Mouse (Mus musculus): Measurements from ENCODE around the gene Rem1. TPM values are rescaled to one million over a fixed set of nuclear protein-coding genes. Genes with fewer than 3 reads are reported as not detected.

Gene Rem1
- total RNA-seq, 2 experiments from 2014 or later = 1.5 TPM

DNA sequence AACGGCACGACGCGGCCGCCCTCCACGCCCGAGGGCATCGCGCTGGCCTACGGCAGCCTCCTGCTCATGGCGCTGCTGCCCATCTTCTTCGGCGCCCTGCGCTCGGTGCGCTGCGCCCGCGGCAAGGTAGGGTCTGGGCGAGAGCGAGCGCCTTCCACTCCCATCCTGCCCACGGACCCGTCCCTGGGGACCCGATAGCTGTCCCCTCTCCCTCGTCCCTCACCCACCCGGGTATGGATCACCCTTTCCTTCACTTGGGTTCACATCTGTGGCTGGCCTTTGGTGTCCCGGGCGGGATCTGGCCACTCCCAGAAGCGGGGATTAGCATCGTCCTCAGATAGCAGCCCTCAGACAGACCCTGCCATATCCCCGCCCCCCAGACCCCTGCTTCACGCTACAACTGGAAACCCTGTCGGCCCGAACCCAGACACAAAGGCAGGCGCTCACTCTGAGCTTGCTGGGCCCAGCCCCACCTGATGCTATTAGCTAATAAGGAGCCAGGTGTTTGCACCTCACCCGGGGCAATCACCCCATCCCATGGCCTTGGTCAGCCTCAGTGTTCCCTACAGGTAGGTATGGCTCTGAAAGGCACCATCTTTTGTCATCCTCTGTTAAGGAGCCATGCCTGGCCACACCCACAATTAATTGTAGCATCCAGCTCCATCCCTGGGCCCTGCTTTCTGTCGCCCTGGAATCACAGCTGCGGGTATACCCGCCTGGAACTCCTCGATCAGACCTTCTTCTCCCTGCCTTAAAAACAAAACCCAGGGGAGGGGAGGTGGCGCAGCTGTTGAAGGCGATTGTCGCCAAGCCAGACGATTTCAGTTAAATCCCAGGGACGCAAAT lies 43.1 kb downstream of the Rem1 start:
- intact Hi-C loops (cut with DNase I) = loop anchor here (10.0 kb wide), 1 partner anchor 215 kb away; no protein-coding TSS in a partner anchor
- peak in 1 of 2 experiments; percentile 65 for DNase-seq (ENCODE audit: extremely low spot score in 1 of 2, low spot score in 2 of 2)

DNA sequence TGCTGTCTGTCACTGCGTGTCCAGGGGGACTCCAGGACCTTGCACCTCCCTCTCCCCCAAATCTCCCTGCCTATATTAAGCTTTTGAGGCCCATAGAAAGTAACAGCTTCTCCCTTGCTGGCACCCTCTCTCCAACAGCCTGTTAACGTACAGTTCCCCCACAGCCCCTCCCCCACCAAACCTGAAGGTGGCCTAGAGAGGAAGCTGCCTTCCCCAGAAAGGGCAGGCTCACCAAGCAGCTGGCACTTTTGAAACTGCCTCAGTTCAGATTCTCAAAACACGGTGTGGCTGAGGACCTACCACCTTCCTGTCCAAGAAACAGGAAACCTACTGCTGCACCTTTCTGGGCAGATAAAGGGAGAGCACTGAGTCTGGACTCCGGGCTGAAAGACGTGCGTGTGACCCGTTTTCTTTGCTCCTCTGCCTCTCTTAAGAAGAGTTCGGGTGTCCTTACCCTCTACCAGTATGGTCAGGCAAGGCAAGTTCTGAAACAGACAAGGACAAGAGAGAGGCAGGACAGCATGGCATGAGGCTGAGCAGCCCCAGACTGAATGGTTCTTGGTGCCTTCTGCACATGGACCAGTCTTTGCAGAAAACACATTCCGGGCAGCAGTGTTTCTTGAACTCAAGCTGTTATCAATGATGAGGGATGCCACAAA lies 44.4 kb downstream of the Rem1 start:
- intact Hi-C loops (cut with DNase I) = loop anchor here (10.0 kb wide), 1 partner anchor 216 kb away; no protein-coding TSS in a partner anchor
- DNase-seq (ENCODE audit: extremely low spot score in 1 of 2, low spot score in 2 of 2) = peak in 1 of 2 experiments; percentile 72

GRCm38 (mm10) chr2:152671642-152671999 lies 44.9 kb downstream of the Rem1 start:
- peak; percentile 47 to 49 for DNase-seq (ENCODE audit: extremely low spot score in 1 of 2, low spot score in 2 of 2)
- intact Hi-C loops (cut with DNase I) = loop anchor here (10.0 kb wide), 1 partner anchor 217 kb away; no protein-coding TSS in a partner anchor

DNA sequence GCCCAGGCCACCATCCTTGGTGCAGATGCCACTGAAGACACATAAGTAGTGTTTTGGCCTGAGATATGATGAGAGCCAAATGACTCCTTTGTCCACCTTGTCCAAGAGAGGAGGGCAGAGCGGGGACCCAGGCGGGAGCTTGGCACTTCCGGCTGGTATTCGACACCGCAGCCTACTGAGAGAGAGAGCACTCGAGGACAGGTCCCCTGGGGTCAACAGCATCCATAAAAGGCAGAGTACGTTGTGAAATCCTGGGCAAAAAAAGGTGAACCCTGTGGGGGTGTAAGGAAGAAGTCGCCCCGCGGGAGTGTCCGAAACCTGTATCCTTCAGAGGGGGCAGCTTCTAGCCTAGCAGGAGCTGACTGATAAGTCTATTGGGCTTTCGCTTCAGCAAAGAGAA lies 45.4 kb downstream of the Rem1 start:
- DNase-seq (ENCODE audit: extremely low spot score in 1 of 2, low spot score in 2 of 2) = no peak
- intact Hi-C loops (cut with DNase I) = loop anchor here (10.0 kb wide), 1 partner anchor 217 kb away; no protein-coding TSS in a partner anchor

GRCm38 (mm10) chr2:152674148-152674547 lies 47.4 kb downstream of the Rem1 start:
- intact Hi-C loops (cut with DNase I) = loop anchor here (10.0 kb wide), 1 partner anchor 219 kb away; no protein-coding TSS in a partner anchor
- no peak for DNase-seq (ENCODE audit: extremely low spot score in 1 of 2, low spot score in 2 of 2)

GRCm38 (mm10) chr2:152675252-152675791 lies 48.6 kb downstream of the Rem1 start:
- no peak for DNase-seq (ENCODE audit: extremely low spot score in 1 of 2, low spot score in 2 of 2)
- intact Hi-C loops (cut with DNase I) = loop anchor here (10.0 kb wide), 1 partner anchor 221 kb away; no protein-coding TSS in a partner anchor

GRCm38 (mm10) chr2:152678302-152678701 lies 51.6 kb downstream of the Rem1 start:
- peak in 1 of 2 experiments; percentile 44 for DNase-seq (ENCODE audit: extremely low spot score in 1 of 2, low spot score in 2 of 2)
- intact Hi-C loops (cut with DNase I) = loop anchor here (10.0 kb wide), 1 partner anchor 224 kb away; no protein-coding TSS in a partner anchor

DNA sequence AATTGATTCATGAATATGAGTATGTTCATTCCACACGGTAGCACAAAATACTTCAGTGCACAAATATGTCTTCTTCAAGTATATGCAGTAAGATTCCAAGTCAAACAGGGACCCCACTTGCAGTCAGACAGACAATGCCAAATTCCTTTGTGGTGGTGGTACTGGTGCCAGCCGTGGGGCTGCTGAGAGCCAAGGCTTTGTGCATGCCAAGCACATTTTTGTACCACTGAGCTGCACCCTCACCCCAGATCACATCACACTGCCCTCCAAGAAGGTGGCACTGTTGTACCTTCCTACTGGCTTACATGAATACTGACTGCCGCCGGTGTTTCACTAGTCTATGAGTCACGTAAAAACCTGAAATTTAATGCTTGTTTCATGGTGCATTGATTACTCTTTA lies 52.2 kb downstream of the Rem1 start:
- intact Hi-C loops (cut with DNase I) = loop anchor here (10.0 kb wide), 1 partner anchor 224 kb away; no protein-coding TSS in a partner anchor

GRCm38 (mm10) chr2:152679701-152680355 lies 53.1 kb downstream of the Rem1 start:
- no peak for DNase-seq (ENCODE audit: extremely low spot score in 1 of 2, low spot score in 2 of 2)
- intact Hi-C loops (cut with DNase I) = loop anchor here (10.0 kb wide), 1 partner anchor 225 kb away; no protein-coding TSS in a partner anchor

More for the DNA sequence above, 52.2 kb downstream of the Rem1 start:
- no peak for DNase-seq (ENCODE audit: extremely low spot score in 1 of 2, low spot score in 2 of 2)

DNA sequence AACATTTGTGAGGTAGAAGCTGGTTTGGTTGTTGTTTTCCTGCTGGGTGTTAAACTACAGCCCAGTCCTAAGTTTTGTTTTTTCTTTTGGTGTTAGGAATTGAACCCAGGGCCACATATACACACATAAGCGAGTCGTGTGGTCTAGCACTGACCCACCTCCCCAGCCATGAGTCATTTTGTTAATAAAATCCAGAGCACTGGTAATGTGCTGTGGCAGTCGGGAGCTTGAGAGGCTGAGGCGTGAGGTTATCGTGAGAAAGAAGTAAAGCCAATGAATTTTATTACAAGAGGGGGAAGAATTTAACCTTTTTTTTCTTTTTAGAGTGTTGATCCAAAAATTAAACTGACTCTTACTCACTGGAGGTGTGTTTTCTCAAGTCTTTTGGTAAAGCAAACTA lies 56.3 kb downstream of the Rem1 start:
- DNase-seq (ENCODE audit: extremely low spot score in 1 of 2, low spot score in 2 of 2) = no peak
- intact Hi-C loops (cut with DNase I) = no loop called here

Other genes with a start within 250 kb of the Rem1 start
- gene Sox12, start 228.9 kb upstream of the Rem1 start, total RNA-seq (2021) = 10 to 100 TPM; 35.3 to 38.0 TPM
- gene Zcchc3, start 211.9 kb upstream of the Rem1 start, total RNA-seq (2021) = 10 to 100 TPM; 10.6 to 10.9 TPM
- gene 6820408C15Rik, start 211.4 kb upstream of the Rem1 start, total RNA-seq (2021) = 1 to 10 TPM; 3.4 to 3.7 TPM
- gene Defb23, start 162.3 kb upstream of the Rem1 start, total RNA-seq (2021) = not detected
- gene Defb20, start 149.9 kb upstream of the Rem1 start, total RNA-seq (2021) = not detected
- gene Defb22, start 136.8 kb upstream of the Rem1 start, total RNA-seq (2021) = not detected
- not detected for gene Defb26, start 115.3 kb upstream of the Rem1 start, total RNA-seq (2021)
- not detected for gene Defb28, start 108.7 kb upstream of the Rem1 start, total RNA-seq (2021)
- not detected for gene Defb29, start 86.9 kb upstream of the Rem1 start, total RNA-seq (2021)
- gene Gm17416, start 57.6 kb upstream of the Rem1 start, total RNA-seq (2021) = not detected
- not detected for gene Defb21, start 54.2 kb upstream of the Rem1 start, total RNA-seq (2021)
- gene Defb19, start 46.6 kb upstream of the Rem1 start, total RNA-seq (2021) = not detected
- gene Defb45, start 27.6 kb upstream of the Rem1 start, total RNA-seq (2021) = not detected
- not detected for gene Defb36, start 22.6 kb upstream of the Rem1 start, total RNA-seq (2021)
- gene Defb25, start 3.9 kb upstream of the Rem1 start, total RNA-seq (2021) = not detected
- gene H13, start 42.5 kb downstream of the Rem1 start, total RNA-seq (2021) = 100 to 1,000 TPM in 1 of 2 experiments, 10 to 100 TPM in 1; 99.7 to 115 TPM
- gene Mcts2, start 60.1 kb downstream of the Rem1 start, total RNA-seq (2021) = 10 to 100 TPM; 22.9 to 28.1 TPM
- gene Id1, start 109.3 kb downstream of the Rem1 start, total RNA-seq (2021) = 10 to 100 TPM; 20.6 to 24.5 TPM
- 1 to 10 TPM; 1.7 to 1.8 TPM for gene Cox4i2, start 127.2 kb downstream of the Rem1 start, total RNA-seq (2021)
- 100 to 1,000 TPM; 118 to 123 TPM for gene Bcl2l1, start 204.8 kb downstream of the Rem1 start, total RNA-seq (2021)
- gene Tpx2, start 221.0 kb downstream of the Rem1 start, total RNA-seq (2021) = 1 to 10 TPM; 4.3 to 5.0 TPM